Mouse (Mus musculus): ENCODE measurements around the gene F3.

GRCm38 (mm10) chr3:121715741-121716459 lies 7.4 kb upstream of the F3 start:
- TF ChIP-seq POLR2AphosphoS2 (IDR thresholded peaks at IDR 0.05; ENCODE audit: insufficient read length, low read depth), result no peak
- TF ChIP-seq E2F4 (IDR thresholded peaks at IDR 0.05; ENCODE audit: insufficient read depth), result no peak
- TF ChIP-seq POLR2A (IDR thresholded peaks at IDR 0.05; ENCODE audit: insufficient read length, low read depth), result no peak
- TF ChIP-seq TCF3 (IDR thresholded peaks at IDR 0.05; ENCODE audit: insufficient read length, low read depth), result no peak
- TF ChIP-seq CEBPB (IDR thresholded peaks at IDR 0.05; ENCODE audit: insufficient read depth, poor library complexity, severe bottlenecking), result no peak
- TF ChIP-seq MAX (IDR thresholded peaks at IDR 0.05; ENCODE audit: low read depth), result no peak
